In the genomic region with DNA sequence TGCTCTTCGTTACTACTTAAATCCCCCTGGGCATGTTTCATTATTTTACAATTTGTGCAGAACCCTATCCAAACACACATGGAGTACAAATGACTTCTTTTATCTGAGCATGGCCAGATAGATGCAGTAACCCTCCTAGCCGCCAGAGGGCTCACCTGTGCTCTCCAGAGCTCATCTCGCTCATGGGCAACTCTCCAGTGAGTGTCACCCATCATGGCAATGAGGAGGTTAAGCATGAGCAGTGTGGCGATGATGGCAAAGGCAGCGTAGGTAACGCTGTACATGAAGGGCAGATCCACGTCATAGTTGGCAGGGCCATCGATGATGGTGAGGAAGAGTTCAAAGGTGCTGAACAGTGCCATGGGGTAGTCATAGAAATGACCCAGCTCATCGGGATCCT, we compare ENCODE assay signal across 9 mouse cellular contexts. TPM values are rescaled to one million over a fixed set of nuclear protein-coding genes. Genes with fewer than 3 reads are reported as not detected.
A peak's percentile ranks its signal among the peaks of the same experiment; 100 is the strongest.
DNase-seq lines count a peak whose midpoint lies in the region; ATAC-seq and TF ChIP-seq lines count a peak whose summit lies in the region.
"Had no signal": no experiment of that assay in that cellular context is flagged by ENCODE, and none has a peak within 500 bp of the region (broad histone marks: within the 10 kb centered on the region; RNA-seq: fewer than 3 reads in every experiment).

No protein-coding gene starts in this region.

- H3K4me1 ChIP-seq in kidney, postnatal 0 days (replicated peaks; ENCODE audit: insufficient read depth, low read length) = no peaks in the 10 kb centered on the region
- H3K4me1 ChIP-seq in E14TG2a.4 (replicated peaks; ENCODE audit: low read depth, low read length) = no peaks in the 10 kb centered on the region
- H3K4me1 ChIP-seq in bone marrow, adult 2 months (ENCODE audit: control insufficient read depth, insufficient read depth, low read length) = no peaks in the 10 kb centered on the region
- H3K4me1 ChIP-seq in liver, embryonic 14.5 days (replicated peaks; ENCODE audit: control insufficient read depth in 2 of 2, insufficient read depth in 2 of 2, low read length in 1 of 2) = no peaks in the 10 kb centered on the region

- H3K9ac ChIP-seq in kidney, postnatal 0 days (ENCODE audit: low read depth, low read length) = no peak overlapping the region
- H3K9ac ChIP-seq in liver, embryonic 14.5 days (replicated peaks) = no peak overlapping the region

- H3K9me3 ChIP-seq in kidney, postnatal 0 days (replicated peaks; ENCODE audit: low read length) = no peaks in the 10 kb centered on the region
- no peaks in the 10 kb centered on the region for H3K9me3 ChIP-seq in E14TG2a.4 (ENCODE audit: low read length)
- H3K9me3 ChIP-seq in liver, embryonic 14.5 days (ENCODE audit: control insufficient read depth, low read length) = no peaks in the 10 kb centered on the region

- H3K36me3 ChIP-seq in kidney, postnatal 0 days (ENCODE audit: insufficient read depth, low read length) = no peaks in the 10 kb centered on the region
- no peaks in the 10 kb centered on the region for H3K36me3 ChIP-seq in E14TG2a.4 (ENCODE audit: insufficient read depth, low read length)
- H3K36me3 ChIP-seq in liver, embryonic 14.5 days (replicated peaks; ENCODE audit: control insufficient read depth, insufficient read depth, low read depth) = no peaks in the 10 kb centered on the region

- TF ChIP-seq CTCF in kidney, postnatal 0 days (IDR thresholded peaks at IDR 0.05; ENCODE audit: low read depth) = peak; percentile 52; the same call in 1 of the 2 replicates
- peak; percentile 87 for TF ChIP-seq CTCF in E14TG2a.4 (conservative IDR thresholded peaks at IDR 0.05; ENCODE audit: low read length)
- TF ChIP-seq CTCF in bone marrow, adult 2 months (IDR thresholded peaks at IDR 0.05; ENCODE audit: control insufficient read depth, insufficient read depth, low read length) = peak; percentile 65
- peak; percentile 92 for TF ChIP-seq CTCF in liver, embryonic 14.5 days (IDR thresholded peaks at IDR 0.05; ENCODE audit: low read depth)

- no peak for TF ChIP-seq POLR2A in bone marrow, adult 2 months (IDR thresholded peaks at IDR 0.05; ENCODE audit: borderline replicate concordance, control insufficient read depth, low read depth, low read length)

- intact Hi-C loops in heart, postnatal 25 days (cut with DNase I) = no loop called here

- no peak for DNase-seq in kidney, postnatal 0 days (ENCODE audit: low spot score)
- no peak for DNase-seq in kidney, postnatal 14 days
- peak in 1 of 3 experiments; percentile 12 for DNase-seq in liver, embryonic 14.5 days (ENCODE audit: low read depth in 3 of 3, low spot score in 3 of 3)
- peak; percentile 48 for DNase-seq in right cerebral cortex, postnatal 25 days
- DNase-seq in adrenal gland, adult 18-20 months (ENCODE audit: low spot score in 2 of 2) = no peak
- no peak for DNase-seq in heart, postnatal 25 days (ENCODE audit: low spot score)

- TF ChIP-seq EP300 in liver, embryonic 14.5 days (IDR thresholded peaks at IDR 0.05; ENCODE audit: low read depth) = no peak

- H3K4me2 ChIP-seq in kidney, postnatal 0 days (ENCODE audit: low read length) = no peak overlapping the region
- no peak overlapping the region for H3K4me2 ChIP-seq in liver, embryonic 14.5 days (ENCODE audit: low read depth)

- H3K4me3 ChIP-seq in kidney, postnatal 0 days (replicated peaks; ENCODE audit: low read depth, low read length) = no peak overlapping the region
- H3K4me3 ChIP-seq in E14TG2a.4 (replicated peaks; ENCODE audit: low read length) = no peak overlapping the region
- H3K4me3 ChIP-seq in bone marrow, adult 2 months (replicated peaks; ENCODE audit: control insufficient read depth, low read depth, low read length) = no peak overlapping the region
- H3K4me3 ChIP-seq in liver, embryonic 14.5 days (ENCODE audit: insufficient read depth in 1 of 2, low read depth in 2 of 2, low read length in 2 of 2) = no peak overlapping the region
- H3K4me3 ChIP-seq: erythroblast, embryonic 14.5 days had no signal

- WGBS in kidney, postnatal 0 days = 71% methylated on average over 9 of the region's 9 CpGs
- WGBS in bone marrow, adult 2 months = 67% methylated on average over 9 of the region's 9 CpGs
- whole genome bisulfite sequencing in liver, embryonic 14.5 days (ENCODE audit: insufficient replicate concordance) = 55% methylated on average over 9 of the region's 9 CpGs

- no peak overlapping the region for H3K27ac ChIP-seq in kidney, postnatal 0 days
- no peak overlapping the region for H3K27ac ChIP-seq in bone marrow, adult 2 months (ENCODE audit: control insufficient read depth, insufficient read depth, low read depth, low read length, poor library complexity)
- no peak overlapping the region for H3K27ac ChIP-seq in liver, embryonic 14.5 days

- ATAC-seq in kidney, postnatal 0 days (replicated peaks; ENCODE audit: low FRiP score, low read depth) = no peak
- no peak for ATAC-seq in liver, embryonic 14.5 days (ENCODE audit: insufficient read depth)

- H3K27me3 ChIP-seq in kidney, postnatal 0 days (ENCODE audit: insufficient read depth, low read length) = no peaks in the 10 kb centered on the region
- H3K27me3 ChIP-seq in E14TG2a.4 (ENCODE audit: insufficient read depth, low read length) = no peaks in the 10 kb centered on the region; the same call in 1 of the 2 replicates
- H3K27me3 ChIP-seq in liver, embryonic 14.5 days (ENCODE audit: control insufficient read depth, insufficient read depth, low read length) = no peaks in the 10 kb centered on the region

RNA-seq across cellular contexts. Expression of a gene that starts 13.5 kb away (rescaled TPM):
- polyA plus RNA-seq in kidney, postnatal 0 days (2015; fragmentation: Nextera tagmentation; extraction: Ambion mirVana) = 5.7 and 5.8 TPM in 2 replicates
- polyA plus RNA-seq in bone marrow, adult 2 months (2011; ENCODE audit: insufficient read depth, insufficient read length, low replicate concordance, missing spikeins) = not detected in 2 replicates
- 0.03 and 0.08 TPM in 2 replicates for polyA plus RNA-seq in liver, embryonic 14.5 days (2012; rRNA removed)
- not detected in 2 replicates for polyA plus RNA-seq in liver, embryonic 14.5 days (2014; fragmentation: Nextera tagmentation; extraction: Ambion mirVana)
- total RNA-seq in adrenal gland, adult 18-20 months (2021) = not detected
- total RNA-seq in heart, postnatal 25 days (2021) = not detected

RNA-seq across cellular contexts. Expression of a gene that starts 17.4 kb away (rescaled TPM):
- 11.8 and 11.9 TPM in 2 replicates for polyA plus RNA-seq in kidney, postnatal 0 days (2015; fragmentation: Nextera tagmentation; extraction: Ambion mirVana)
- polyA plus RNA-seq in bone marrow, adult 2 months (2011; ENCODE audit: insufficient read depth, insufficient read length, low replicate concordance, missing spikeins) = 2.4 TPM in 1 of 2 replicates, not detected in the other
- polyA plus RNA-seq in liver, embryonic 14.5 days (2012; rRNA removed) = 0.49 and 0.58 TPM in 2 replicates
- polyA plus RNA-seq in liver, embryonic 14.5 days (2014; fragmentation: Nextera tagmentation; extraction: Ambion mirVana) = 0.36 and 1.0 TPM in 2 replicates
- total RNA-seq in adrenal gland, adult 18-20 months (2021) = 1 to 10 TPM; 4.7 to 9.1 TPM
- 1 to 10 TPM; 1.6 to 2.0 TPM for total RNA-seq in heart, postnatal 25 days (2021)

RNA-seq across cellular contexts. Expression of a gene that starts 57.9 kb away (rescaled TPM):
- polyA plus RNA-seq in kidney, postnatal 0 days (2015; fragmentation: Nextera tagmentation; extraction: Ambion mirVana) = 9.4 and 10.7 TPM in 2 replicates
- polyA plus RNA-seq in bone marrow, adult 2 months (2011; ENCODE audit: insufficient read depth, insufficient read length, low replicate concordance, missing spikeins) = 0.31 and 0.75 TPM in 2 replicates
- polyA plus RNA-seq in liver, embryonic 14.5 days (2012; rRNA removed) = 0.27 and 0.31 TPM in 2 replicates
- polyA plus RNA-seq in liver, embryonic 14.5 days (2014; fragmentation: Nextera tagmentation; extraction: Ambion mirVana) = 0.05 and 0.11 TPM in 2 replicates
- total RNA-seq in adrenal gland, adult 18-20 months (2021) = not detected
- total RNA-seq in heart, postnatal 25 days (2021) = not detected
- polyA plus RNA-seq: erythroblast, embryonic 14.5 days had no signal
